Mouse (Mus musculus) urinary bladder, postnatal 25 days (tissue): Measurements from ENCODE around the gene Plch2.

Experiments
- DNase-seq: peaks from one replicate; pipeline ENCODE4 v3.0.0; 2022; ENCODE audit warnings: low spot score

Plch2 gene

DNA sequence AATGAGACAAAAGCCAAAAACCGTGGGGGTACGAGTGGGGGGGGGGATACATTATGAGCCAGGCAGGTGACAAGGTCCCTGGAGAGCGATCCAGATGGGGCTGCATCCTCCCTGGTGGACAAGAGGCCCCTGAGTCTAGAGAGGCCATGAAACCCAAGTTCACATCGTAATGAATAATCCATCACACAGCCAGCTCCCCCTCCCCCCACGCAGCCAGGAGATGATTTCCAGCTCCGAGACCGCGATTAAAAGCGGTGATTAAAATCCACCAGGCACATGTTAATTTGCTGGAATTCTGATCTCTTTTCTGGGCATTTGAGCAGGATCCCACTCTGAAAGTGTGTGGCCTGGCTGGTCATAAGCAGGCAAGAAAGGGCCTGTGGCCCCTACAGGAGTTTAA is 35.8 kb downstream of the Plch2 start:
- no peak for DNase-seq

DNA sequence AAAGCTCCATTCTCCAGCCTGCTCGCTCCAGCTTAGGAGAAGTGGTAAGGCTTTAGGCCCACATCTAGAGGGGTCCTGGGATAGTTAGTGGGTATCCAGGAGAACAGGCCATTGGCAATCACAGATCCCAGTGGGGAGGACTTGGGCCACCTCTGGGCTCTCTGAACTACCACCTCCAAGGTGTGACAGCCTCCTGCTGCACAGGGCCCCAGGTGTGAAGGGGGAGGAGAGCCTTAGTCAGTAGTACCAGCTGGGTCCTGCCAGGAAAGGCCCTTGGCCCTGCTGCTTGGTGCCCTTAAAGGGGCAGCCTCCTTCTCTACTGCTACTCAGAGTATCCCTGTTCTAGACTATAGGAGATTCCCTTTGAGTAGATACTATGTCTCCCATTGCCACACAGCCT is 36.4 kb downstream of the Plch2 start:
- DNase-seq = no peak

DNA sequence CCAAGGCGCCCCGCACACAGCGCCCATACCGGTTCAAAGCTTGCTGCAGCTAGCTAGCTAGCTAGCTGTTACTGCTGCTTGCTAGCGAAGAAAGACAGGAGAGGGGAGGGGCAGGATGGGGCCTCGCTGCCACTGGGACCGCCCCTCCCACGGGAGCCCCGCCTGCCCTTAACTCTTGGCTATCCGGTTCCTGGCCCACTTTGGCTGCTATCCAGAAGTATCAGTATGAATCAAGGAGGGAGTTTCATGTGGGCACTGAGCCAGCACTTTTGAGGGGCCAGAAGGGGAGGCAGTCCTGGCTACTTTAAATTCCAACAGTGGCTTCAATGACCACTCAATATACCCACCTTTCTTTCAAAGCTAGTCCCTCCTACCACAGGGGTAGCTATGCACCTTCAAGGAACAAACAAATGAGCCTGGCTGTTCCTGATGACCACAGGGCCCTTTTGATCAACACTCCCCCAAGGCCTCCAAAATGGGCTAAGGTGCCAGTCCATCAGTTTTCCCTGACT is 37.2 kb downstream of the Plch2 start:
- peak; percentile 27 for DNase-seq

DNA sequence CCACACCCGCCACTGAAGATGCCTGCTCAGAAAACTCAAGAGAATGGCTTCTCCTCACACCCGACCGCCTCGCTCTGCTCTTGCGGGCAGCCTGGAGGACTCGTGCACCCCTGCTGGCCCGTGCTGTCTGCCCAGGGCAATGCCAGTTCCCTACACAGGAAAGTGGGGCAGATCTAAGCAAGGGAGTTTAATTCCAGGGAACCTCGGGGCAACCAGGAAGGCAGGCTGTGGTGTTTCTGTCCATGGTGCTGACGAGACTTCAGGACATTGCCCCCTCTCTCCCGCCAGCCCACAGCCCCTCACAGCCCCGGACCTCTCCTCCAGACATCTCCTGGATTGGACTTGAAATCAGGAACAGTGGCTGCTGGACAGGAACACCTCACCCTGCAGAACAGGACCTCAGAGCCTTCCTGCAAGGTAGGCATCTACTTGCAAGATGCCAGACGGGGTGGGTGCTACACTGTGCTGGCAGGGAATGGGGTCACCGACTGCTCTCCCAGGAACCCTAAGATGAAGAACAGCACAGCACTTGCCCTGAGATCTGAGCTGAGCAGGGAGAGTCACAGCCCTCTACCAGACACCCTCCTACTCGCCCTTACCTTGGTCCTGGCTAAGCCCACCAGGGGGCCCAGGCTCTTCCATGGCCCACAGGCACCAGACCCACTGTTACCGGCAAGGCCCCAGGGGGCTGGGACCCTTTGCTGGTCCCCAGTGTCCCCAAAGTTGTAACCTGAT is 37.8 kb downstream of the Plch2 start:
- DNase-seq = peak; percentile 19

DNA sequence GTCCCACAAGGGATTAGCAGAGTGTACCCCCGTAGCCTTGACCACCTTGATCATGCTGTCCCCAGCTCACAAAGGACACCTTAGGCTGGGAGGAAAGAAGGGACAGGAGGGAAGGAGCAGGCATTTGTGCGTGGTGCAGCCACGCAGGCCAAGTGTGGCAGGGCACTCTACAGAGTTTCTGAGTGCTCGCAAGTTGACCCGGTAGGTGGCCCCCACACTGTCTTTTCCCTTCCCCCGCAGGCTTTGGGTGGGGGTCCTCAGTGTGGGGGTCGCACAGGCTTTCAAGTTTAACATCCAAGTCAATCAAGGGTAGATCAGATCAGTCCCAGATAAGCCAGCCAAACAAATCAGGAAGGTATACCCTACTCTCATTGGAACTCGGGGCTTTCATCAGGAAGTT is 38.5 kb downstream of the Plch2 start:
- no peak for DNase-seq

DNA sequence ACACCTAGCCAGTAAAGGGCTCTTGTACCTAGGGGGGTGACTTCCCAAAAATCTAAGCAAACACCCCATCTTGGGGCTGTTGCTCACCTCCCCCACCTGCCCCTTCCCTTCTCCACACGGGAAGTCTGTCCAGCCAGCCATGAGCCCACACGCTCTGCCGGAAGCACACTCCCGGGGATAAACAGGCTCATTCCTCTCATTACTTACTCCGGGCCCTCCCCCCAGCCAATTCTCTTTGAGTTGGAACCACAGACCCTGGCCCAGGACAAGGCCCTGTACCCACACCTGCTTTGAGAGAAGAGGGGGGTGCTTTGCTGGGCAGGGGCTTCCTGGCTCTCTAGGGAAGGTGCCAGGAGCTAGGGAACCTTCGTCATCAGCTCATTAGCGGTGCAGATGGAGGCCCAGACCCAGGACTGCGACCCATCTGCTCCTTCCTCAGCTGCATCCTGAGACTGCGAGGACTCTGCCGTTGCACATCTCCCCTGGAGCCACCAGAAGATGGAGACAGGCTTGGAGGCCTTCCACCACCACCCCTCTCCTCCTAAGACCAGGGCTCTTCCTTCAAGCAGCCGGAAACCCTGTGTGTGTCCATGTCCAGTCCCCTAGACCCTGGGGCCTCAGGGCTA is 39.2 kb downstream of the Plch2 start:
- no peak for DNase-seq

DNA sequence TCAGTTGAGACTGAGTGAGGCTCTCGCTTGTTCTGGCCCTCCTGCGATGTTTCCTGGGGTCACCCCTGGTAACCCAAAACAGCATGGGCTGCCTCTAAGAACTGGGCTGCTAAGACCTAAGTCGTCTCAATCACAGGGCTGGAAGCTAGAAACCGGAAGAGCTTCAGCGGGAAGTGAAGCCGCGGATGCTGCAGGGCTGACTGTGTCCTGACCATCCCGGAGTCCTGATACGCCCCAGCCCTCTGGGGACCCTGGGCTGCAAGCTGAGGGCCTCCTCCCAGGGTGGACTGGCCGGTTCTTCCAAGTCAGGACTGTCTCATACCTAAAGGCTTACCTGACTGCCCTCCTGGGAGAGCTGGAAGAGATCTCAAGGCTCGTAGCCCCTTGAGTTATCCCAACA is 39.8 kb downstream of the Plch2 start:
- no peak for DNase-seq

DNA sequence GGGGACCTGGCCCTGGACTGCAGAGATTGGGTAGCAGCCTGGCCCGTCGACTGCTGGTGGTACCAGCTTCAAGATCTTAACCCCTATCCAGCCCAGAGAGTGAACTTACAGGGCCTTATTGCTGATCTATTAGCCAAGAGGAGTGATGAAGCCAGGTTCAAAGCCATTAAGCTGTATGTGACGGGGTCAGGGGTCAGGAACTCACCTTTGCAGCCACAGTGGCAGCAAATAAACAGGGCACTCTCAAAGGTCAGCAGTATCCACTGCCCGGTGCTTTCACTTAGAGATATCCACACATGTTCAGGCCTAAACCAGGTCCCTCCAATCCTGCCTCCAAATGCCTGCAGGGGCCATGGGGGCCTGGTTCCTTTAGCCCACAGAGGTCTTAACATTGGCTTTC is 41.0 kb downstream of the Plch2 start:
- DNase-seq = no peak

DNA sequence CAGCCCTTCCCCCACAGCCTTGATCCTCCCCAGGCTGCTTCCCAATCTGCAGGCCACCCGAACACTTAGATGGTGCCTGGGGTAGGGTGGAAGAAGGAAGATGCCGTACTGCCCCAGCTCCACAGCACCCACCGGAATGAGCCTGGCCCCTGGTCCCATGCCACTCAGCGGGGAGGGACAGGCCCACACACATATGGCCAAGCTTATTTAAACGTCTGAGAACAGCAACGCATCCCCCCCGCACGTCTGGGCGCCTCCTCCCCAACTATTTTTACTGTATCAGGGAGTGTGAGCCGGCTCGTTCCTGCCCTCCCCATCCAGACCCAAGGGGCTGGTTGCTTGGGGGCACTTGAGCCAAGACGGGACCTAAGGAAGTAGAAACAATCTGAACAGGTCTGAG is 41.8 kb downstream of the Plch2 start:
- DNase-seq = no peak

DNA sequence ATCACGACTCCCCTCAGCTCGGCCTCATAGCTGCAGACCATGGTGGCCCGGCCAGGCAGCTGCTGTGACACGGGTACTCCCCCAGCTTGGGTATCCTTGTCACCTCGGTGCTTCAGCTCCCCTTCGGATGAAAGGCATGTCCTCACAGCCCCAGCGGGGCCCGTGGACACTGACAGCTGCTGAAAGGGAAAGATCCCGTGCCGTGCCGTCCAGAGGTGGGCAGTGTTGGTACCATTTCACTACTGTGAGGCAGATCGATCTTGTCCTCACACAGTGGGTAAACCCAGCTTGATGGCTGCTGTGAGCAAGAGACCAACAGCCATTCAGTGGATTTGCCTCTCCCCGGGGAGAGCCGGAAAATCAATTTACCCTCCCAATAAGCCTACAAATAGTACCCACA is 42.3 kb downstream of the Plch2 start:
- no peak for DNase-seq

DNA sequence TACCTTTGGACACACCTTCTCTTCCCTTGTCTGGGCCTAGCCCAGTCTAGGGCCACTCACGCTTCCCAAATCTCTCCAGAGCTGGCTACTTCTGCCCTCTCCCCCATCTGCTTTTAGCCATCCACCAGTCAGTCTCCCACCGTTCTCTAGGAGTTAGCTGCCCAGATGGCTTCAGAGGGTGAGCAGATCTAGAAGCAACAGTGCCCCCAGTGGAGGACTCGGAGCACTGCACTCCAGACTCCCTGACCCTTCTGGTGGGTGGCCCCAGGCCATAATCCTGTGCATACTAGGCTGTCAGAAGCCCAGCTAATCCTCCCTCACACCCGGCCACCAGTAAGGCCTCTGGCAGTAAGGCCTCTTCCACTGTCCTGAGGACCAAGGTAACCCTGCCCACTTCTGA is 43.8 kb downstream of the Plch2 start:
- DNase-seq = peak; percentile 53

DNA sequence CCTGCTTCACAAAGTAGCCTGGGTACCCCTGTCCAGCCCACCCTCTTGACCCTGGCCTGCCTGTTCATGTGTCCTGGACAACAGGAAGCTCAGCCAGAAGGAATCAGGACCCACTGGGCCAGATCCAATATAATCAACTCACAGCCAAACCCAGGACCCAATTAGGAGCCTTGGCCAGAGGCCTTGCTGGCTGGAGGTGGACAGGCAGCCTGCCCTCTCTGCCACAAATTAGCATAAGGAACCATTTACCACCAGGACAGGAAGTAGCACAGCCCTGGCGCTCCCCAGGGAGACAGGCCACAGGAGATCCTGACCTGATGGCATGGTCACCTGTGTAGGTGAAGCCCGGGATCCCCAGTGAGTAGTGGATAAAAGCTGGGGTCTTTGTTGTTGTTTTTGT is 44.5 kb downstream of the Plch2 start:
- DNase-seq = no peak

DNA sequence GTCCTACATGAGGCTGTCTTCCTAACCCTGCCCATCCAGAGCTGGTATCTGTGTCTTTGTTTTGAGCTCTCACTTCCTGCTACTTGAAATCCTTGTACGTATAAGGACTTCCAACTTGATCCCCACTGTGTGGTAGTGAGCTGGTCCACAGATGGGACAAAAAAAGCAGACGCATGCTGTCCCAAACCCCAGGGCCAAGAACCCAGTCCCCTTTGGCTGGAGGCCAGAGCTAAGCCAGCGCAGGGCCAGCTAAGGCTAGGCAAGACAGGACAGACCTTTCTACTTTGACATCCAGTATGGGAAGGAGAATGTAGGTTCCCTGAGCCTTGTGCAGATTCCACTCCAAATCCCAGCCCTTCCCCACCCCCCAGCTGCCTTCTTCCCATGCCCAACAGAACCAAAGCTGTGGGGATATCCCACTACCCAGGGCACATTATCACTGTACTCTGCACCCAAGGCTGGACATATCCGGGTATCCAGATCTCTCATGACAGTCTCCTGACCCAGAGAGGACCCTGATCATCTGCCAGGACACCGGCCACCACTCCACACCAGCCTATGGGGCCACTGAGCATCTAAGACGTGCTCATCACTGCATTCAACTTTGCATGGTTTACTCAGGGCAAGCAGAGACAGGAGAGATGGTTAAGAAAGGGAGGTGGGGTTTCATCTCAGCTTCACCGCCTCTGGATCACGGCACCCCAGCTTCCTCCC is 45.1 kb downstream of the Plch2 start:
- no peak for DNase-seq

DNA sequence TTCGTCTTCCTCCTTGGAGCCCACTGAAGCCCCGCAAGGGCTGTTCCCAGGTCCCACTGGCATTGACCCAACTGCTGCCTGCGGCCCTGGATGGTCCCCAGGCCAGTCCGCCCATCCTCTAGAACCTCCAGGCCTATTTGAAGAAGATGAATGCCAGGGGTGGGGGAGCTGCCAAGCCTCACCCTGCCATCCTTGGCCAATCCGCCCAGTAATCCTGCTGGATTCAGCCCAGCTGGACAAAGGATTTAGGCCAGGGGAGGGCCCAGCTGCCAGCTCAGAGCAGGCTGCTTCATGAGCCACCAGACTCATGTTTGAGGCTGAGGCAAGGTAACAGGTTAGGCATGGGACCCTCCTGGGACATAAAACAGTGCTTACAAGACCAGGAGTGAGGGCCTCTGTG is 45.7 kb downstream of the Plch2 start:
- DNase-seq = no peak

DNA sequence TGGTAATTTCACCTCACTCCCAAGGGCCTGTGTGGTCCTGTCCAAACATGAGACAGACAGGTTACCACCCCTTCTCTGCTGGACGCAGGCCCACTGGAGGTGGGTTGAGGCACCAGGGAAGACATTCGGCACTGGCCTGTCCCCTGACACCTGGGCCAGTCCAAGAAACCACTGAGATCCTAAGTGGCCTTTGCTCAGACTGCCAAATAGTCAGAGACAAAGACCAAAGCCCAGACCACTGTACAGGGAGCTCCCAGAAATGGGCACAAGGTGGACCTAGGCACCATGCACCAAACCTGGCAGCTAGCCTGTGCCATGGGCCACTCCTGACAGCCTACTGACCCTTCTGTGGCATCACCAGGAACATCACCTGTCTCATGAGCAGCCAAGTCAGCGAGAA is 47.4 kb downstream of the Plch2 start:
- DNase-seq = no peak

DNA sequence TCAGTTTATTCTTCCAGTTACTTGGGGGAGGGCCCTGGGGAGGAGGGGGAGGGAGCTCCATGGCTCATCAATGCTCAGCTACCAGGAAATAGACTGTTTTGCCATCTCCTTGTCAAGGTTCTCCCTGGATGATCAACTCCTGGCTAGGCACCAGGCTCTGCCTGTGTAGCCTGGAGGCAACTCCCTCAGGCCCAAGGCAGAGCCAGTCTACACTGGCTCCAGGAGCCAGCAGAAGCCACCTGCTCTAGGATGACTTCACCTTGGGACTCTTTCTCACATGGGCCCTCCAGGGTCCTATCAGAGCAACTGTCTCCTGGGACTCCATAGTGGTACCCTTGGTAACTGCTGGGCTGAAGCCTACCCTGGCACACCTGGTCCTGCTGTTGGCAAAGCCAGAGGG is 48.5 kb downstream of the Plch2 start:
- no peak for DNase-seq

DNA sequence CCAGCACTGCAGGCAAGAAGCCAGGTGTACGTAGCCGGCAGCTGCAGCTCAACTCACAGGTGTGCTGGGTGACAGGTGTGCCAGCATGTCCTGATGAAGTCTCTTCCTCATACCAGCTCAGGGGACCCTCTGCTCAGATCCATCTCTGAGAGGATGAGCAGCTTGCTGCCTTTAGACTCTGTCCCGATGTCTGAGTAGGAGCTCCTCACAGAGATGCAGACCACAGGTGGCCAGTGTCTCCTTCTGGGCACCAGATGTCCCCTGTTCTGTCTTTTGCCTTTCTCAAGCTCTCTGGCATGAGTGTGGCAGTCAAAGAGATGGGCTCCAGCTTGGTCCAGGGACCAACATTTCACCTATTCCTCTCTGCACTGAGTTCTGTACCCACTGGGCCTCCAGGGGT is 48.9 kb downstream of the Plch2 start:
- no peak for DNase-seq

DNA sequence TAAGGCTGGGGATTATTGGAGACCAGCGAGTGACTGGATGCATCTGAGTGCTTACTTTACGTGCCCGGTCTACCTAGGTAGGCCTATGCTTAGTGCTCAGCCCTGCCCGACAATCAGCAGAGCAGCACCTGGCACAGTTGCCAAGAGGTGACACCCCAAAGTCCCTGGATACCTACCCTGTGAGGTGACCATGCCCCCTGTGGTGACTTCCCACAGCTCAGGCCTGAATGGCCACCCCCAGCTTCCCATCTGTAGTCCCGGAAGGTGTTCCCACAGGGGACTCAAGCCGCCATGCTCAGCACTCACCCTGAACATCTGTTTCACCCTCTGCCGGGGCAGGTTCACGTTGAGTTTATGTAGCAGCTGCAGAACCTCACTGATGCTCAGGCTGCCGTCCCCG is 50.3 kb downstream of the Plch2 start:
- no peak for DNase-seq

DNA sequence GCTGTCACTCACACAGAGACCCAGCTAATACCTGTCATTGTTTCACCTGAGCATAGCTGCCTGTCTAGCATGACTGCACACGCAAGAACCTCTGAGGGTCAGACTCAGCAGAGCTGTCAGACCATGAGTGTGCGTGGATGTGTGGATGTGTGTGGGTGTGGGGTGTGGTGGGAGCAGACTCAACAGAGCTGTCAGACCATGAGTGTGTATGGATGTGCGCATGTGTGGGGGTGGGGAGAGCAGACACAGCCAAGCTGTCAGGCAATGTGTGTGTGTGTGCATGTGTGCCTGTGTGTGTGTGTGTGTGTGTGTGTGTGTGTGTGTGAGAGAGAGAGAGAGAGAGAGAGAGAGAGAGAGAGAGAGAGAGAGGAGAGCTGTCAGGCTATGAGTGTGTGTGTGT is 51.3 kb downstream of the Plch2 start:
- DNase-seq = no peak

DNA sequence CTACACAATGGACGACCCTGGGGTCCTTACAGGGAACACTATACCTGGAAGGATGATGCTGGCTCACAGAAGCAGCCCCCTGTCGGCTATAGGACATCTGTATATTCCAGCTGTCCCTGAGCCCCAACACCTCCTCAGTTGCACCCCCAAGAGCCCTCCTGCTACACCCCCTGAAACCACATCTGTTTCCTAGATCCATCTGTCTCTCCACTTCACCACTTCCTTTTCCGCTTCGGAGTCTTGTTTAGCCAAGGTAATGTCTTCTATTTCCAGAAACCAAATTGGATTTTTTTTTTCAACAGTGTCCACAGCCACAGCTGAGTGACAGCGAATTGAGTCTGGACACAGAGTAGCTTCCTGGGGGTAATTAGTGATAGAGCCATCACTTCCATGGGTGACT is 57.2 kb downstream of the Plch2 start:
- DNase-seq = no peak

DNA sequence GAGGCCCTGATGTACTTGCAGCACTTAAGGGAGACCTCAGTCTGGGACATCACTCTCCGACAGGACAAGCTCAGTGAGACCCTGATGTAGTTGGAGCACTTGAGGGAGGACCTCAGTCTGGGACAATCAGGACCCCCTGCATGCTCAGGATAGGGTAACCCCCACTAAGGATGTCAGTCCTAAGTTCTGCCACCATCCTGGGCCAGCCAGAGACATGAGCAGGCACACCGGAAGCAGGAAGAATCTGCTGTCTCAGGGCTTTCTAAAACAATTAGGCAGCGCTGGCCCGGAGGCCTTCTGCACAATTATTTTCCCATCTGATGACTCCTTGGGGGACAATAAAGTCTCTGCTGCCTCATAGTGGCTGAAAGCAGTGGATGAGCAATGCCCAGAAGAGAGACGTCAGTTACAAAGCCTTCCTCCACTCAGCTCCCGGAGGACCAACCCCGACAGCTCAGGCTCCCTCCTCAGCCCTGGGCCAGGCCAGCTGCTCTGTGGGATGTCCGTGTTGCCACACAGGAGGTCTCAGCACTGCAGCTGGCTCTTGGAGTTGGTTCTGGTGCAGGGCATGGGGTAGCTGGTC is 59.9 kb downstream of the Plch2 start:
- DNase-seq = no peak

DNA sequence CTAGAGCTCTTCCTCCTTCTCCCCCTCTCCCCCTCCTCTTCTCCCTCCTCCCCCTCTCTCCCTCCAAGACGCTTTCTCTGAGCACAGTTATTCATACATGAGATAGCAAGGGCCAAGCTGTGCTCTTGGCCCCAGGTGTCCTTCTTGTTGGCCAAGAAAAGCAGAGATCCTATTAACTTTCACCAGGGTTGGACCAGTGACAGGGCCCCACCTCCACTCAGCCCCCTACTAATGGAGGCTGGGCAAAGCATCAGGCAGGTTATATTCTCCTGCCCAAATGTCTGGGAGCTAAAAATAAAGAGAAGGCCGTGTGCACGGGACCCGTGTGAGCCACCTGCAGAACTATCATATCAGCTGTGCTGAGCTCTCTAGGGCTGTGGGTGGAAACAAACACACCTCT is 61.7 kb downstream of the Plch2 start:
- DNase-seq = no peak

DNA sequence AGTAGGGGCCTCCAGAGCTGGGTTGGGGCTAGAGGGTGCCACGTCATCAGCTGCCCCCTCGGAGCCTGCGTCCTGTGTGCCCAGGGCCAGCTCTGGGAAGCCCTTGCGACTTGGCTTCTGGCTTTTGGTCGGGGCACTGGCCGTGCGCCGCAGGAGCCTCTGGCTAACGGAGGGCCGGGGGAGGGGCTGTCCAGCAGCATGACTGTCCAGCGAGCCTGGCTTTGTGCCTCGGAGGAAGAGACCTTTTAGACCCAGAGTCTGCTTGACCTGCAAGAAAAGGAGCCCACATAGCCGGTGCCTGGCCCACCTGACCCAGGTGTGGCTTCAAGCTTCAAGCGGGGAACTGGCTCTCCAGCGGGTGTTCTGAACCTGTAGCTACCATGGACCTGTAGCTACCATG is 69.8 kb downstream of the Plch2 start:
- no peak for DNase-seq
